Mouse (Mus musculus) left cerebral cortex, postnatal 36 days (tissue): ENCODE data around the gene Aatk. TPM values are rescaled to one million over a fixed set of nuclear protein-coding genes. Genes with fewer than 3 reads are reported as not detected.

Source experiments
- DNase-seq, 2 experiments: peaks; one replicate each; pipeline ENCODE4 v3.0.0; 2021 to 2022; ENCODE audit warnings: low spot score in 2 of 2, mixed read lengths in 1 of 2
- intact Hi-C: fragments of 180-260 bp; cut with DNase I; formaldehyde crosslinking; loops from one replicate; pipeline ENCODE4 v1.15.1; 2025
- microRNA-seq: library from miRNA; unstranded; fragments of <30 nt; microRNA quantifications from one replicate; pipeline ENCODE4 v1.2.0, GENCODE M21; 2022
- total RNA-seq, 2 experiments: library from RNA; stranded (reverse); gene quantifications; 2 replicates each; pipeline ENCODE4 v1.2.3; 2021

The Aatk gene
- total RNA-seq, 2 experiments from 2014 or later = 206 to 217 TPM

- no peak for DNase-seq
- intact Hi-C loops = no loop called here
Measured at GRCm38 (mm10) chr11:119970021-119970851, 76.7 kb downstream of the Aatk start.

- intact Hi-C loops = no loop called here
Measured at GRCm38 (mm10) chr11:119967892-119968291, 79.1 kb downstream of the Aatk start.

GRCm38 (mm10) chr11:119967401-119967800, 79.6 kb downstream of the Aatk start:
- intact Hi-C loops = no loop called here
- DNase-seq = no peak

More at GRCm38 (mm10) chr11:119967892-119968291, 79.1 kb downstream of the Aatk start:
- no peak for DNase-seq

- intact Hi-C loops = no loop called here
- no peak for DNase-seq
Measured at GRCm38 (mm10) chr11:119966294-119966693, 80.7 kb downstream of the Aatk start.

- intact Hi-C loops = no loop called here
- no peak for DNase-seq
Measured at GRCm38 (mm10) chr11:119965053-119965452, 81.9 kb downstream of the Aatk start.

DNA sequence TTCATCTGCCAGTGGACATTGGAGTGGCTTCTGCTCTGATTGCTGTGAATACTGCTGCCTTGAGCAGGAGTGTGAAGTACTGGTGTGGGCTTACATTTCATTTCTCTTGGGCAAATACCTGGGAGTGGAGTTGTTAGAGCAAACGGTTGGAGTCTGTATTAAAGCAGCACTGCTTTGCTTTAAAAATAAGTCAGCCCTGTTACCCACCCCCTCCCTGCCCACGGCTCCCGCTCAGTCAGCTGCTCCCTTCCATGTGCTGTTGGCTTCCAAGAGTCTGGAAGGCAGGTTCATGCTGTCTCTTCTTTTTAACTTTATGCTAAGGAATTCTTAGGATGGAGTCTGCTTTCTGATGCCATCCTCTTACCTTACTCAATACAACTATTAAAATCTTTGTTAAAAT, 85.5 kb downstream of the Aatk start:
- no peak for DNase-seq
- intact Hi-C loops = no loop called here

GRCm38 (mm10) chr11:119960671-119961070, 86.3 kb downstream of the Aatk start:
- intact Hi-C loops = no loop called here

DNA sequence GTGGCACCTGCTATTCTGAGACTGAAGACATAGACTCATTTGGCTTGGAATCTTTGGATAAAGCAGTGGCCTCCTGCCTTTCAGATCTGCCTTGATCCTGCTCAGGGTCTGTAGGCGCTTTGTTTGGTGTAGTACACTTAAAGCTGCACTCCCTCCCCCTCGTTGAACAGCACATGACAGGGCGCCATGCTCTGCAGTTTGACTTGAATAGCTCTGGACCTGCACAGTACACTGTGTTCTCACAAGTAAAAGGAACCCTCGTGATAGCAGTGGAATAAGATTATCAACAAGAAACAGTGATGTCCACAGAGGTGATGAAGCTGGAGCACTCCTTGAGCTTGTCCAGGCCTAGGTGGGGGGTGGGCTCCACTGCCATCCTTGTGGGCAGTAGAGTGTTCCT, 87.3 kb downstream of the Aatk start:
- DNase-seq = no peak
- intact Hi-C loops = no loop called here

More at GRCm38 (mm10) chr11:119960671-119961070, 86.3 kb downstream of the Aatk start:
- no peak for DNase-seq

GRCm38 (mm10) chr11:119958856-119959255, 88.1 kb downstream of the Aatk start:
- DNase-seq = no peak
- intact Hi-C loops = no loop called here

Small RNA genes within 50 kb of the gene (microRNA-seq; reads per million reads assigned to microRNA genes)
- gene Gm25948 (not detected), gene Mir3065 (not detected), gene Mir338 (not detected)

Other genes starting within 250 kb of the Aatk start
- gene Chmp6, start 133.7 kb downstream of the Aatk start, total RNA-seq = 10 to 100 TPM; 43.7 to 45.4 TPM
- 100 to 1,000 TPM; 228 to 303 TPM for gene Baiap2, start 104.4 kb downstream of the Aatk start, total RNA-seq
- gene Cep131, start 39.7 kb upstream of the Aatk start, total RNA-seq = 10 to 100 TPM; 32.8 to 34.7 TPM
- gene Tepsin, start 51.6 kb upstream of the Aatk start, total RNA-seq = 10 to 100 TPM; 14.3 to 16.6 TPM
- gene Ndufaf8, start 51.8 kb upstream of the Aatk start, total RNA-seq = 10 to 100 TPM; 33.3 to 49.5 TPM
- gene Slc38a10, start 104.2 kb upstream of the Aatk start, total RNA-seq = 10 to 100 TPM; 80.8 to 86.4 TPM
- gene Bahcc1, start 185.8 kb upstream of the Aatk start, total RNA-seq = 10 to 100 TPM; 15.3 to 20.9 TPM